Mouse (Mus musculus) brain, embryonic 14.5 days (tissue): ENCODE data around the gene Ly86.

ENCODE experiments used
- CTCF ChIP-seq: fragments of 200-500 bp; IDR thresholded peaks from 2 replicates; pipeline ENCODE4 v1.5.1; 2012; ENCODE audit warnings: inconsistent platforms, mild to moderate bottlenecking, moderate library complexity, borderline replicate concordance; ENCODE audit not compliant: insufficient read depth, insufficient read length; ENCODE audit errors: extremely low read depth
- POLR2A ChIP-seq: fragments of 200-500 bp; IDR thresholded peaks from 2 replicates; pipeline ENCODE4 v1.6.1; 2012; ENCODE audit warnings: mild to moderate bottlenecking, inconsistent platforms, borderline replicate concordance; ENCODE audit not compliant: poor library complexity, insufficient read depth, insufficient read length, severe bottlenecking; ENCODE audit errors: extremely low read depth

DNA sequence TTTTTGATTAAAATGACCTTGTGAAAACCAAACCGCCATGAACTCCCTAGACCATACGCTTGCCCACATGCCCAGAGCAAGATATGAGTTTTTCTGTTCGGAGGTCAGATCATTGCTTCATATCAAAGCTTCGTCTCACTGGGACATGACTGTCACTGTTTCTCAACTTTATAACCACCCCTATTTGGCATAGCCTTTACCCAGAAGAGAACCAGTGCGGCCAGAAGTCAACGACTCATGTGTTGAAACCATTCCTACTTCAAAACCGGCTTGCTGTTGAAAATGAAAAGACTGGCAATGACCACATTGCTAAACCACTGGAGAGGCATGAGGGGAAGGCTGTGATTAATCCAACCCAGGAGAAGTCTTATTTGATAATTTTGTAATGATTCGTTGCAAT lies 54.3 kb downstream of the Ly86 start:
- no peak for TF ChIP-seq POLR2A
- TF ChIP-seq CTCF, result no peak
